Mouse (Mus musculus) left cerebral cortex, adult 8-10 months (tissue): ENCODE data around the gene Fgf9. TPM values are rescaled to one million over a fixed set of nuclear protein-coding genes. Genes with fewer than 3 reads are reported as not detected.

Experiments
- total RNA-seq, 4 experiments: library from RNA; stranded (reverse); gene quantifications; 2 replicates each; pipeline ENCODE4 v1.2.4; 2022

Gene Fgf9
- total RNA-seq, 4 experiments from 2014 or later: 21.8 to 25.9 (median 23.7) TPM

Other genes starting within 250 kb of the Fgf9 start
- gene Ska3, start 244.4 kb upstream of the Fgf9 start, total RNA-seq: 1 to 10 TPM in 3 of 4 experiments, under 1 TPM in 1; 0.88 to 2.6 (median 1.3) TPM
- 10 to 100 TPM; 55.0 to 65.3 (median 58.7) TPM for gene Mrpl57, start 244.3 kb upstream of the Fgf9 start, total RNA-seq
- gene Zdhhc20, start 180.3 kb upstream of the Fgf9 start, total RNA-seq: 10 to 100 TPM; 39.6 to 44.7 (median 42.6) TPM
- gene Micu2, start 71.3 kb upstream of the Fgf9 start, total RNA-seq: 10 to 100 TPM; 22.6 to 25.0 (median 23.6) TPM